Mouse (Mus musculus): ENCODE measurements around the gene Calhm4.
"Not testable (repeated sequence)": the region's sequence is repeated elsewhere in the genome, so short reads cannot be mapped to it uniquely, and the experiment has no call there.

The Calhm4 gene

GRCm38 (mm10) chr10:34044210-34044609, at the start of gene Calhm4:
TSS of gene Calhm4 (minus strand) at chr10:34044310.
- no peak for DNase-seq

- no peak for DNase-seq
Observed at GRCm38 (mm10) chr10:34091888-34092287, 47.8 kb upstream of the Calhm4 start.

GRCm38 (mm10) chr10:34090481-34090880, 46.4 kb upstream of the Calhm4 start:
- no peak for DNase-seq

- DNase-seq, result no peak
Observed at GRCm38 (mm10) chr10:34089517-34089916, 45.4 kb upstream of the Calhm4 start.

- no peak for DNase-seq
Observed at GRCm38 (mm10) chr10:34088515-34088914, 44.4 kb upstream of the Calhm4 start.

- DNase-seq, result no peak
Observed at GRCm38 (mm10) chr10:34086514-34086913, 42.4 kb upstream of the Calhm4 start.

- DNase-seq, result no peak
Observed at GRCm38 (mm10) chr10:34074522-34075200, 30.6 kb upstream of the Calhm4 start.

GRCm38 (mm10) chr10:34071650-34072049, 27.5 kb upstream of the Calhm4 start:
- DNase-seq, result peak; percentile 12

- no peak for DNase-seq
Observed at GRCm38 (mm10) chr10:34070999-34071492, 26.9 kb upstream of the Calhm4 start.

- DNase-seq, result no peak
Observed at GRCm38 (mm10) chr10:34069606-34070005, 25.5 kb upstream of the Calhm4 start.

GRCm38 (mm10) chr10:34066591-34066990, 22.5 kb upstream of the Calhm4 start:
- no peak for DNase-seq

- no peak for DNase-seq
Observed at GRCm38 (mm10) chr10:34053987-34054386, 9.9 kb upstream of the Calhm4 start.

- no peak for DNase-seq
Observed at GRCm38 (mm10) chr10:34037401-34037800, 6.7 kb downstream of the Calhm4 start, which contains the start of gene Trappc3l. TSS of gene Trappc3l (plus strand) at chr10:34037597.

GRCm38 (mm10) chr10:34036587-34036986, 7.5 kb downstream of the Calhm4 start:
- peak; percentile 52 for DNase-seq

GRCm38 (mm10) chr10:34033630-34034305, 10.3 kb downstream of the Calhm4 start:
- DNase-seq, result peak; percentile 91

- DNase-seq, result no peak
Observed at GRCm38 (mm10) chr10:34030322-34030721, 13.8 kb downstream of the Calhm4 start.

GRCm38 (mm10) chr10:34019302-34020075, 24.6 kb downstream of the Calhm4 start, which contains the start of gene Rwdd1:
TSS of gene Rwdd1 (minus strand) at chr10:34019624.
- peak; percentile 98 for DNase-seq

GRCm38 (mm10) chr10:34018746-34019301, 25.3 kb downstream of the Calhm4 start:
- DNase-seq, result peak; percentile 38

- no peak for DNase-seq
Observed at GRCm38 (mm10) chr10:34013241-34013640, 30.9 kb downstream of the Calhm4 start.

GRCm38 (mm10) chr10:34012581-34012980, 31.5 kb downstream of the Calhm4 start:
- no peak for DNase-seq

- DNase-seq, result no peak
Observed at GRCm38 (mm10) chr10:33998397-33998796, 45.7 kb downstream of the Calhm4 start.

GRCm38 (mm10) chr10:33996686-33997085, 47.4 kb downstream of the Calhm4 start:
- DNase-seq, result not testable (repeated sequence)

Measured in embryo, embryonic 11 days (tissue).